Mouse (Mus musculus): Measurements from ENCODE around the gene Gzmg.

DNA sequence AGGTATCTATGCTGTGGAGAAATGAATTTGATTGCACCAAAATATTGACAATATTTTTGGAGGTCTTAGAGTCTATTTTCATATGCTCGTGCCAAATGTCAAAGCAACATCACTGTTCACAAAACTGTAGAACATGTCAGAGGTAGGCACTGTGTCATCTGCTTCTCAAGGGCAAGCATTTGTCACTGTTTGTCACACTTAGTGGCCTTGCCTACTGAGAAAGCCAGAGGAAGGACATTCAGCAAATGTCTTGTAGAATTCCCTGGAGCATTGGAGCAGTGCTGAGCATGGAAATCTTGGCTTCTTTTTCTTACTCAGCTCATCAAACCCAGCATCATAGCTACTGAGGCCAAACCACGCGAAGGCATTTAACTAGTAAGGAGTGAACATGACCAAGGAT lies 35.9 kb downstream of the Gzmg start:
- TF ChIP-seq CTCF (IDR thresholded peaks at IDR 0.05; ENCODE audit: borderline replicate concordance, control insufficient read depth, extremely low read depth, insufficient read depth, low read length, poor library complexity) (no peak), POLR2A (IDR thresholded peaks at IDR 0.05; ENCODE audit: control insufficient read depth, extremely low read depth, insufficient read depth, low read length, poor library complexity) (no peak)
